Mouse (Mus musculus) ES-Bruce4 (cell line): ENCODE data around the gene Pcx. TPM values are rescaled to one million over a fixed set of nuclear protein-coding genes. Genes with fewer than 3 reads are reported as not detected.

Source experiments
- H3K27ac ChIP-seq: 2 replicates; pipeline ENCODE4 v1.5.1; 2012; ENCODE audit warnings: low read length, inconsistent platforms; ENCODE audit not compliant: insufficient read depth
- H3K27me3 ChIP-seq: 2 replicates; pipeline ENCODE4 v1.6.1; 2012; ENCODE audit warnings: mild to moderate bottlenecking, low read length, inconsistent platforms; ENCODE audit not compliant: control insufficient read depth, poor library complexity, insufficient read depth, severe bottlenecking
- H3K36me3 ChIP-seq: 2 replicates; pipeline ENCODE4 v1.6.1; 2012; ENCODE audit warnings: inconsistent platforms, mild to moderate bottlenecking, low read length, moderate library complexity; ENCODE audit not compliant: control insufficient read depth, poor library complexity, insufficient read depth, severe bottlenecking
- H3K4me1 ChIP-seq: one replicate; pipeline ENCODE4 v1.8.1; 2011; ENCODE audit warnings: low read length; ENCODE audit not compliant: control insufficient read depth, insufficient read depth
- H3K4me3 ChIP-seq: 2 replicates; pipeline ENCODE4 v1.5.1; 2011; ENCODE audit warnings: low read depth, mild to moderate bottlenecking, low read length
- H3K9ac ChIP-seq: 2 replicates; pipeline ENCODE4 v1.6.1; 2012; ENCODE audit warnings: low read depth, mild to moderate bottlenecking, inconsistent platforms; ENCODE audit not compliant: poor library complexity, severe bottlenecking
- H3K9me3 ChIP-seq: replicated peaks from 2 replicates; pipeline ENCODE4 v1.6.1; 2012; ENCODE audit warnings: mild to moderate bottlenecking, low read length, inconsistent platforms; ENCODE audit not compliant: control insufficient read depth, poor library complexity, insufficient read depth, severe bottlenecking
- CTCF ChIP-seq: IDR thresholded peaks from one replicate; pipeline ENCODE4 v1.8.1; 2011; ENCODE audit warnings: low read depth, low read length
- EP300 ChIP-seq: IDR thresholded peaks from 2 replicates; pipeline ENCODE4 v1.6.1; 2011; ENCODE audit warnings: low read depth, low read length; ENCODE audit not compliant: insufficient read depth
- POLR2A ChIP-seq: IDR thresholded peaks from one replicate; pipeline ENCODE4 v1.8.1; 2011; ENCODE audit warnings: low read length; ENCODE audit not compliant: insufficient read depth
- polyA plus RNA-seq: library from polyadenylated mRNA; stranded (reverse); fragments of >200 nt; gene quantifications from 2 replicates; pipeline ENCODE4 v1.2.4, GENCODE M21; 2011; ENCODE audit warnings: low read depth; ENCODE audit not compliant: missing spikeins, insufficient read depth, insufficient read length

The Pcx gene
- polyA plus RNA-seq, 1 experiment, result 7.9 TPM

GRCm38 (mm10) chr19:4666815-4667214, 156.5 kb downstream of the Pcx start:
- no peak overlapping the region for H3K27ac ChIP-seq
- TF ChIP-seq POLR2A (no peak), EP300 (no peak), CTCF (no peak)
- H3K27me3 ChIP-seq, result no peaks in the 10 kb centered on the region
- no peaks in the 10 kb centered on the region for H3K36me3 ChIP-seq
- H3K4me1 ChIP-seq, result no peaks in the 10 kb centered on the region
- H3K9me3 ChIP-seq, result 0 out of 2 replicates have a peak, but pooled peaks cover 2% of the 10 kb centered on the region
- no peak overlapping the region for H3K9ac ChIP-seq
- H3K4me3 ChIP-seq, result no peak overlapping the region

- H3K9me3 ChIP-seq, result 0 out of 2 replicates have a peak, but pooled peaks cover 2% of the 10 kb centered on the region
- TF ChIP-seq POLR2A (no peak), CTCF (no peak), EP300 (no peak)
- H3K36me3 ChIP-seq, result no peaks in the 10 kb centered on the region
- no peaks in the 10 kb centered on the region for H3K4me1 ChIP-seq
- H3K9ac ChIP-seq, result no peak overlapping the region
- H3K4me3 ChIP-seq, result no peak overlapping the region
- H3K27me3 ChIP-seq, result no peaks in the 10 kb centered on the region
- H3K27ac ChIP-seq, result no peak overlapping the region
Observed at GRCm38 (mm10) chr19:4670776-4671175, 160.5 kb downstream of the Pcx start.

Other genes with a start within 250 kb of the Pcx start
- gene Ssh3, start 241.3 kb upstream of the Pcx start, polyA plus RNA-seq, result 8.5 and 9.2 TPM in 2 replicates
- gene Ankrd13d, start 227.3 kb upstream of the Pcx start, polyA plus RNA-seq, result 4.9 and 6.5 TPM in 2 replicates
- 40.2 and 46.4 TPM in 2 replicates for gene Grk2, start 204.2 kb upstream of the Pcx start, polyA plus RNA-seq
- gene Kdm2a, start 112.2 kb upstream of the Pcx start, polyA plus RNA-seq, result 68.0 and 78.4 TPM in 2 replicates
- 12.4 and 16.9 TPM in 2 replicates for gene Rhod, start 71.0 kb upstream of the Pcx start, polyA plus RNA-seq
- gene Syt12, start 33.0 kb upstream of the Pcx start, polyA plus RNA-seq, result not detected in 2 replicates
- not detected in 2 replicates for gene 2010003K11Rik, start 11.9 kb upstream of the Pcx start, polyA plus RNA-seq
- 13.5 and 15.3 TPM in 2 replicates for gene Lrfn4, start 105.2 kb downstream of the Pcx start, polyA plus RNA-seq
- 32.7 and 34.4 TPM in 2 replicates for gene Rce1, start 115.2 kb downstream of the Pcx start, polyA plus RNA-seq
- 0.32 and 0.87 TPM in 2 replicates for gene Gm960, start 188.2 kb downstream of the Pcx start, polyA plus RNA-seq
- 13.5 and 13.7 TPM in 2 replicates for gene Sptbn2, start 200.7 kb downstream of the Pcx start, polyA plus RNA-seq
- gene Rbm4b, start 246.0 kb downstream of the Pcx start, polyA plus RNA-seq, result 7.2 and 7.4 TPM in 2 replicates